Mouse (Mus musculus) heart, adult 2 months (tissue): ENCODE results near the gene Tet1. TPM values are rescaled to one million over a fixed set of nuclear protein-coding genes. Genes with fewer than 3 reads are reported as not detected.

Experiments used
- DNase-seq, 2 experiments: peaks; one replicate each; pipeline ENCODE4 v3.0.0; 2021
- H3K27ac ChIP-seq: fragments of 200-600 bp; 2 replicates; pipeline ENCODE4 v1.8.1; 2022
- H3K27me3 ChIP-seq: fragments of 200-500 bp; 2 replicates; pipeline ENCODE4 v1.6.1; 2012; ENCODE audit warnings: mild to moderate bottlenecking, low read length, inconsistent platforms, mixed read lengths; ENCODE audit not compliant: control insufficient read depth, insufficient read depth
- H3K36me3 ChIP-seq: fragments of 200-500 bp; 2 replicates; pipeline ENCODE4 v1.6.1; 2012; ENCODE audit warnings: low read length, inconsistent platforms; ENCODE audit not compliant: control insufficient read depth, insufficient read depth
- H3K4me1 ChIP-seq: fragments of 200-500 bp; 2 replicates; pipeline ENCODE4 v1.6.1; 2011; ENCODE audit warnings: low read length; ENCODE audit not compliant: control insufficient read depth, insufficient read depth
- H3K4me3 ChIP-seq: fragments of 200-600 bp; 2 replicates; pipeline ENCODE4 v1.8.1; 2022
- H3K79me2 ChIP-seq: fragments of 200-500 bp; replicated peaks from 2 replicates; pipeline ENCODE4 v1.6.1; 2012; ENCODE audit warnings: mild to moderate bottlenecking, inconsistent platforms, low read length, moderate library complexity, mixed read lengths; ENCODE audit not compliant: control insufficient read depth, insufficient read depth
- H3K9ac ChIP-seq: fragments of 200-500 bp; 2 replicates; pipeline ENCODE4 v1.6.1; 2012; ENCODE audit warnings: low read depth, mild to moderate bottlenecking, control low read depth, inconsistent platforms, low read length, mixed read lengths
- CTCF ChIP-seq: fragments of 200-600 bp; IDR thresholded peaks from 2 replicates; pipeline ENCODE4 v1.8.1; 2022; ENCODE audit warnings: antibody characterized with exemption, mild to moderate bottlenecking, moderate library complexity
- EP300 ChIP-seq: fragments of 200-500 bp; IDR thresholded peaks from 2 replicates; pipeline ENCODE4 v1.6.1; 2011; ENCODE audit warnings: low read depth, low read length, control low read depth; ENCODE audit not compliant: insufficient read depth
- POLR2A ChIP-seq: fragments of 200-500 bp; IDR thresholded peaks from 2 replicates; pipeline ENCODE4 v1.6.1; 2011; ENCODE audit warnings: mild to moderate bottlenecking, low read depth, low read length, control low read depth; ENCODE audit not compliant: insufficient read depth
- WGBS: fragments of 180-500 bp; shearing (Covaris S2); methylation state at CpG from one replicate; pipeline ENCODE4 v1.1.7; 2018; 5-methylcytosine and 5-hydroxymethylcytosine counted together
- intact Hi-C: fragments of 180-260 bp; cut with DNase I; formaldehyde crosslinking; loops from one replicate; pipeline ENCODE4 v1.15.1; 2025
- polyA plus RNA-seq: library from polyadenylated mRNA; depleted of rRNA; stranded (reverse); fragments of >200 nt; gene quantifications from 2 replicates; pipeline ENCODE4 v1.2.3, GENCODE M21; 2012
- total RNA-seq, 2 experiments: library from RNA; stranded (reverse); gene quantifications; 2 replicates each; pipeline ENCODE4 v1.2.3; 2021

Tet1 gene
- total and polyA plus RNA-seq, 3 experiments: 2.3 to 6.6 (median 5.3) TPM

DNA sequence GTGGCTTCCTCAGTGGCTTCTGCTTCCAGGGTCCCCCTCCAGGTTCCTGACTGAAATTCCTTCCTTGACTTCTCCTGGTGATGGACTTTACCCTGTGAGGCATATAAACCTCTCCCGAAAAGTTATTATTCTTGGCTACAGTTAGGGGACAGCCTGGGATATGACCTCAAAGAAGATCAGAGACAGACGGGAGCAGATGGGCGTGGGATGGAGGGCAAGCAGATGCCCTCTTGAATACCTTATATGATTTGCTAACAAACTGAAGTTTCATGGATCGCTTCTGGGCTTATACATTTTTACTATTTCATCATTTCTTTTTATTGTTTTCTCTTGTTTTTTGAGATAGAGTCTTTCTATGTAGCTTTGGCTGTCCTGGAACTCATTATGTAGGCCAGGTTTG is 33.2 kb downstream of the Tet1 start:
- no peaks in the 10 kb centered on the region for H3K79me2 ChIP-seq
- TF ChIP-seq CTCF: no peak
- no peak overlapping the region for H3K27ac ChIP-seq
- H3K27me3 ChIP-seq: no peaks in the 10 kb centered on the region; the same call in 1 of the 2 replicates
- H3K9ac ChIP-seq: no peak overlapping the region
- WGBS: 86% methylated on average over 4 of the region's 4 CpGs
- intact Hi-C loops: no loop called here
- no peaks in the 10 kb centered on the region for H3K4me1 ChIP-seq
- H3K36me3 ChIP-seq: no peaks in the 10 kb centered on the region
- DNase-seq: no peak
- H3K4me3 ChIP-seq: no peak overlapping the region

DNA sequence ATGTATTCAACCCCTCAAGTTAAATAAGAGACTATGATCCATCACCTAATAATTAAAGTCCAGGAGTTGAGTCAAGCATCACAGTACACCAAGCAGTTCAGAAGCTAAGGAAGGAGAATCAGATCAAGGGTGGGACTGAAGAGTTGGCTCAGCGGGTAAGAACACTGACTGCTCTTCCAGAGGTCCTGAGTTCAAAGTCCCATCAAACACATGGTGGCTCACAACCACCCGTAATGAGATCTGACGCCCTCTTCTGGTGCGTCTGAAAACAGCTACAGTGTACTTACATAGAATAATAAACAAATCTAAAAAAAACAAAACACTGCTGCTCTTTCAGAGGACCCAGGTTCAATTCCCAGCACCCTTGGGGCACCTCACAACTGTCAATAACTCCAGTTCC is 34.0 kb downstream of the Tet1 start:
- intact Hi-C loops: no loop called here
- Histone ChIP-seq H3K27me3 (no peaks in the 10 kb centered on the region; the same call in 1 of the 2 replicates), H3K4me1 (no peaks in the 10 kb centered on the region)

DNA sequence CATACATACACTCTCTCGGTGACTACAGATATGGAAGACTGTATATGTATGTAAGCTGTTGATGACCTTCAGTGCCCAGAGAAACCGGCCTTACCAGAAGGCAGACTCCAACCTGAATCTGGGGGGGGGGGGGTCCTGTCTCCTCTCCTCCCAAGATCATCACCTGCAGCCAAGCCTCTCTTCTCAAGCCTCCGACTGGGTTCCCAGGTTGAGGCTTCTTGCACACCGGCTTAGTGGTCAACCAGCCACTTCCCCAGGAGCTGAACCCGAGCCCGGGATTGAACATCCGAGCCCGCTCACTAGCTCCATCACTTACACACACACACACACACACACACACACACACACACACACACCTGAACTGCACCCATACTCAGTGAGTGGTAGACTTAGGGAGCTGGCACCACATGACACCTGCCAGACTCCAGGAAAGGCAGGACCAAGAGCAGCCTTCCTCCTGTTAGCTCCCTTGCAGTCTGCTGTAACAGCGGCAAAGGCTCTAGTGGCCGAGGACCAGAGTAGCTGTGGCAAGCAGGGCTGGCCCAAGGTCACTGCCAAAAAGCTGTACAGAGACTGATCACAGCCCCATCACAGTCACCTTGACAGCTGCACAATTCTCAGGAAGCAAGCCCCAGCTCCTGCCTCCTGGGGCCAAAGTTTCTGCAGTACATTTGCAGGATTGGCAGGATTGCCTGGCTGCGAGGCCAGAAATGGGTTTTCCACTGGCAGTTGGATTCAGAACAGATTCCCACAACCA is 42.6 kb downstream of the Tet1 start:
- H3K4me1 ChIP-seq: peaks cover 2% of the 10 kb centered on the region; the same call in 1 of the 2 replicates
- 35% methylated on average over 11 of the region's 11 CpGs for WGBS
- H3K27ac ChIP-seq: peak overlapping the region; percentile 77
- H3K36me3 ChIP-seq: no peaks in the 10 kb centered on the region; the same call in 1 of the 2 replicates
- no peaks in the 10 kb centered on the region for H3K27me3 ChIP-seq
- H3K9ac ChIP-seq: peak overlapping the region; percentile 74; the same call in 1 of the 2 replicates
- intact Hi-C loops: loop anchor here (5.0 kb wide), 2 partner anchors 74 to 116 kb away; partner anchors contain the start of genes Ccar1 and Rufy2
- no peaks in the 10 kb centered on the region for H3K79me2 ChIP-seq
- DNase-seq: peak; percentile 62 to 73
- TF ChIP-seq CTCF (no peak), EP300 (0 out of 2 replicates have a peak, but pooled peaks have one; percentile 44), POLR2A (peak; percentile 55)
- H3K4me3 ChIP-seq: peak overlapping the region; percentile 66

More for the DNA sequence above, 34.0 kb downstream of the Tet1 start:
- Histone ChIP-seq H3K36me3 (no peaks in the 10 kb centered on the region), H3K9ac (no peak overlapping the region), H3K27ac (no peak overlapping the region), H3K4me3 (no peak overlapping the region), H3K79me2 (no peaks in the 10 kb centered on the region)
- WGBS: 82% methylated on average over 4 of the region's 4 CpGs
- TF ChIP-seq EP300: no peak
- no peak for TF ChIP-seq POLR2A
- TF ChIP-seq CTCF: 0 out of 2 replicates have a peak, but pooled peaks have one; percentile 2
- no peak for DNase-seq

DNA sequence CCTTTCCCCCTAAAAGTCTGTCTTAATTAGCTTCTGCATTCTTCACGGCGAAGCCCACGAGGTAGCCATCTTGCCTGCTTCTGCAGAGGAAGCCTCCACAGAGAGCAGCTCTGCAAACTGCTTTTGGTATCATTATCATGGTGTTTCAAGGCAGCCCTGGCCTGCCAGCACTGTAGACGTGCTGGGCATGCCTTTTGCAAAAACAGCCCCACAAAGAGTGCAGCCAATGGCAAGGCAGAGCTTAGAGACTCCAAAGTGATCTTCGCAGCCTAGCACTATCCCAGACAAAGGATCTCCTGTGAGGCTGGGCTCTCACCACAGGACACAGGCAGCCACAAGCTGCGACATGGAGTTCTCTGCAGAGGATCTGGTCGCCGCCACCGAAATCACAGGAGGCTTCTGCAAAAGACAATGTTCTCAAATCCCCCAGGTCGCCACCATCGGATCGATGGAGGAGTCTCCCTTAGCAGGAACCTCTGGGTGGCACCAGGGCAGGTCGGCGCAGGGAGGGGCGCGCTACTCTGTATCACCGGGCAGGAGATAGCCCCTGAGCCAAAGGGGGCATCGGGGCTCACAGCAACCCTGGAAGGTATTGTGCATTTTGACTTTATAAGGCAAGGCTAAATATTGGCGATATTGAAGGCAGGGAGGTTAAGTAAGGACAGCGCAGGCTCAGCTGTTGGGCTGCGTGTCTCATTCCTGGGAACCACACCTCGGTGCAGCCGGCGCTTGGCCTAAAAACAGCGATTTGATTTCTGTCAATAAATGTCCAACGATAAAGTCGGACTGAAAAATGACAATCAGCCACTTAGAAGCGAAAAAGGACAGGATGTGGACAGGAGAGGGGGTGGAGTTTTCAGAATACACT is 43.4 kb downstream of the Tet1 start:
- Histone ChIP-seq H3K4me1 (peaks cover 2% of the 10 kb centered on the region; the same call in 1 of the 2 replicates), H3K9ac (peak overlapping the region; percentile 74), H3K4me3 (peak overlapping the region; percentile 66), H3K79me2 (no peaks in the 10 kb centered on the region), H3K36me3 (no peaks in the 10 kb centered on the region; the same call in 1 of the 2 replicates), H3K27me3 (no peaks in the 10 kb centered on the region), H3K27ac (peak overlapping the region; percentile 77)
- intact Hi-C loops: loop anchor here (2.0 to 5.0 kb wide), 3 partner anchors 21 to 117 kb away; partner anchors contain the start of genes Ccar1 and Rufy2
- TF ChIP-seq EP300 (0 out of 2 replicates have a peak, but pooled peaks have one; percentile 59), POLR2A (peak; percentile 72), CTCF (no peak)
- 1% methylated on average over 28 of the region's 28 CpGs for WGBS
- DNase-seq: peak; percentile 79

DNA sequence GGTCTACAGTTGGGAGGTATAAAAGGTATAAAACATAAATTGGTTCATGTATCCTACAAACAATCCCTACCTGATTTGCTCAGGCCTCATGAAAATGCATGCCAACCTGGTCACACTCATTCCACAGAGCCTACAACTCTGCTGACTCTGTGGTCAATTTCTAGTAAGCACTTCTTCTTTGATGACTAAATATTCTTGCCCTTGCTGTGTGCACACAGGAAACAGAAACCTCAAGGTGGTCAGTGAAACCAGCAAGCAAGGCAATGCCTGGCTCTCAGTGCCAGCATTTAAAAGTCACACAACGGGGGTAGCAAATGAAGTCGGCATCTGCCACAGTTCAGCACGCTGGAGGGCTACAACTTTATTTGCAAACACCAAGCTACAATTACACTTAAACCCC is 45.2 kb downstream of the Tet1 start:
- no peak for TF ChIP-seq EP300
- no peak for TF ChIP-seq CTCF
- no peak for TF ChIP-seq POLR2A
- Histone ChIP-seq H3K4me3 (no peak overlapping the region), H3K4me1 (peaks cover 2% of the 10 kb centered on the region; the same call in 1 of the 2 replicates), H3K27ac (no peak overlapping the region), H3K27me3 (no peaks in the 10 kb centered on the region), H3K9ac (no peak overlapping the region), H3K79me2 (no peaks in the 10 kb centered on the region), H3K36me3 (no peaks in the 10 kb centered on the region; the same call in 1 of the 2 replicates)
- no peak for DNase-seq
- intact Hi-C loops: no loop called here
- WGBS: 53% methylated on average over 3 of the region's 3 CpGs
